Mouse (Mus musculus) forebrain, embryonic 11.5 days (tissue): ENCODE data around the gene Tenm2. TPM values are rescaled to one million over a fixed set of nuclear protein-coding genes. Genes with fewer than 3 reads are reported as not detected.
A peak's percentile ranks its signal among the peaks of the same experiment; 100 is the strongest.

ENCODE experiments used
- ATAC-seq: fragments of 200-750 bp; cut with Nextera tagmentation; replicated peaks from 2 replicates; pipeline ENCODE4 v1.8.0; 2017; ENCODE audit warnings: moderate TSS enrichment; ENCODE audit not compliant: low FRiP score
- DNase-seq: peaks from one replicate; pipeline ENCODE4 v3.0.0-alpha.2; 2017; ENCODE audit warnings: low spot score
- H3K27ac ChIP-seq: fragments of 300-500 bp; sonication (generic); 2 replicates; pipeline ENCODE4 v1.5.1; 2014; ENCODE audit warnings: low read depth, low read length
- H3K27me3 ChIP-seq: fragments of 300-500 bp; sonication (generic); 2 replicates; pipeline ENCODE4 v1.6.1; 2014; ENCODE audit warnings: mild to moderate bottlenecking, low read length, mixed read lengths; ENCODE audit not compliant: control insufficient read depth, insufficient read depth
- H3K36me3 ChIP-seq: fragments of 300-500 bp; sonication (generic); 2 replicates; pipeline ENCODE4 v1.6.1; 2014; ENCODE audit warnings: mild to moderate bottlenecking, low read length, moderate library complexity, mixed read lengths; ENCODE audit not compliant: control insufficient read depth, insufficient read depth
- H3K4me1 ChIP-seq: fragments of 300-500 bp; sonication (generic); replicated peaks from 2 replicates; pipeline ENCODE4 v1.6.1; 2014; ENCODE audit warnings: low read length, mixed read lengths; ENCODE audit not compliant: control insufficient read depth, insufficient read depth
- H3K4me2 ChIP-seq: fragments of 300-500 bp; sonication (generic); 2 replicates; pipeline ENCODE4 v1.6.1; 2014; ENCODE audit warnings: low read depth, mild to moderate bottlenecking, low read length, moderate library complexity, mixed read lengths; ENCODE audit not compliant: severe bottlenecking
- H3K4me3 ChIP-seq: fragments of 300-500 bp; sonication (generic); 2 replicates; pipeline ENCODE4 v1.5.1; 2014; ENCODE audit warnings: low read depth, low read length
- H3K9ac ChIP-seq: fragments of 300-500 bp; sonication (generic); 2 replicates; pipeline ENCODE4 v1.6.1; 2014; ENCODE audit warnings: low read length
- H3K9me3 ChIP-seq: fragments of 300-500 bp; sonication (generic); 2 replicates; pipeline ENCODE4 v1.6.1; 2016; ENCODE audit warnings: low read length, mixed read lengths; ENCODE audit not compliant: control insufficient read depth
- WGBS: fragments of 180-500 bp; shearing (Covaris S2); extraction: QIAGEN DNeasy Blood & Tissue Kit; methylation state at CpG from one replicate; pipeline ENCODE4 v1.1.7; 2014; 5-methylcytosine and 5-hydroxymethylcytosine counted together
- polyA plus RNA-seq: library from polyadenylated mRNA; unstranded; fragments of >200 nt; fragmentation: Nextera tagmentation; extraction: Ambion mirVana; gene quantifications from 2 replicates; pipeline ENCODE4 v1.2.1, GENCODE M21; 2014

Gene Tenm2
- polyA plus RNA-seq, 1 experiment from 2014 or later, result 3.8 TPM

DNA sequence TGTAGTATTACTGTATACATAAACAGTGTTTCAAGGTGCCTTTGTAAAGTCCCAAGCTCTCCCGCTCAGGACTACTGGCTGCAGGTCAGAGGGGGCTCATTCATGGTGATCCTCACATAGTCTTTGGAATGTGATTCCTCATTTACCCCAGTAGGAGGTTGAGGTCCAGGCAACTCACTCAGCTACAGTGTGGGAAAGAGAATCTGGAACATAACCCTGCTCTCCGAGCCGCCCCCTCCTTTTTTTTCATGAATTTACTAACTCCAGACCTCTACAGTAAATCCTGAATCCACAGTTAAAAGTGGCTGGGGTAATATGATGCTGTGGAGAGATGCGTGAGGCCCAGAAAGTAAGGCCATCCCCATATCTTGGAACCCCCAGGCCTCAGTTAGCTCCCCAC, 1066.0 kb downstream of the Tenm2 start:
- WGBS, result 76% methylated on average over 4 of the region's 4 CpGs
- no peak overlapping the region for H3K27ac ChIP-seq
- H3K36me3 ChIP-seq, result no peaks in the 10 kb centered on the region
- no peak overlapping the region for H3K4me2 ChIP-seq
- H3K27me3 ChIP-seq, result no peaks in the 10 kb centered on the region
- no peaks in the 10 kb centered on the region for H3K9me3 ChIP-seq
- H3K4me3 ChIP-seq, result no peak overlapping the region
- no peak for DNase-seq
- H3K4me1 ChIP-seq, result no peaks in the 10 kb centered on the region
- ATAC-seq, result no peak
- no peak overlapping the region for H3K9ac ChIP-seq

DNA sequence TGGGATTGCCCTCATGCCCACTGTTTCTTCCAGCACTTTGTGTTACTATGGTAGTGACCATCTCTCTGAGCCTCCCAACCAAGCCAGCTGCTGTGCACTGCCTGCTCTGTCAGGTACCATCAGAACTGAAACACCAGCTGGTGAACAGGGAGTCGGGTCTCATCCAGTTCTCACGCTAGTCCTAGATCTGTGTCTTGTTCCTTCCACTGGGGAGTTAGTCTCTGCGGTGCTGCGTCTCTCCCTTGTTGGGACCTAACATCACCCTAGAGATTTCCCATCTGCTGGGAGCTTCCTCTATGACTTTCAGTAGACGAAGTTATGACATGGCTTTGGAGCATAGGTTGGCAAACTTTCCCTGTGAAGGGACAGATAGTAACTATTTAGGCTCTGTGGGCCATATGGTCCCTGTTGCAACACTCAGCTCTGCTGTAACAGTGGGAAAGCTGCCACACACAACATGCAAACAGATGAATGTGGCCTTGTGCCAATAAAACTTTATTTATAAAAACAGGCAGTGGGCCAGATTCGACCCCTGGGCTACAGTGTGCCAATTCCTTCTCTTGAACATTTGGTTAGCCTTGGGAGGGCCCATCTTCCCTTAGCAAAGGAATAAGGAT, 1066.7 kb downstream of the Tenm2 start:
- H3K4me3 ChIP-seq, result no peak overlapping the region
- ATAC-seq (no peak), DNase-seq (no peak)
- 91% methylated on average over 6 of the region's 6 CpGs for WGBS
- H3K36me3 ChIP-seq, result no peaks in the 10 kb centered on the region
- H3K9me3 ChIP-seq, result no peaks in the 10 kb centered on the region
- no peak overlapping the region for H3K4me2 ChIP-seq
- no peak overlapping the region for H3K9ac ChIP-seq
- no peak overlapping the region for H3K27ac ChIP-seq
- no peaks in the 10 kb centered on the region for H3K4me1 ChIP-seq
- no peaks in the 10 kb centered on the region for H3K27me3 ChIP-seq

DNA sequence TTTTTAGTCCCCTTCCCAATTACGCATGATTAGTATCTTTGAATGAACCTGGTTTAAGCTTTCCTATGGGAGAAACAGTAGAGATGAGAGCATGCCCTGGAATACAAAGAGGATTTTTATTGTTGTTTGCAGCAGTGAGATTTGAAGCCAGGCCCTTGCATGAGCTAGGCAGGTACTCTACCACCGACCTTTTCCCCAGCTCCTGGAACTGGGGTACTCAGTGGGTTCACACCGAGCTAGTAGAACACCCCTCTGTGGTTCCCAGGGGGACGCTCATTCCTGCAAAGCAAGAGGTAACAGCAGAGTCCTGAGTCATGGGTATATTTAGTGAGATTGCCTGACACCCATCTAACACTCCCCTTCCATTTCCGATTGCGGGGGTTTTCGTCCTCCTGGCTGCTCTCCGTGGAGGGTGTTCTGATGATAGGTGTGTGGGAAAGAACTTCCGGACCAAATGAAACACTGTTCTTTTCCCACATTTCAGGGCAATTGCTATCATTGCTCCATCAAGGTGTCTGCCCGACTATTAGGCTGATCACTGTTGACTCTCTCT, 1067.9 kb downstream of the Tenm2 start:
- WGBS, result 89% methylated on average over 10 of the region's 10 CpGs
- Histone ChIP-seq H3K4me2 (no peak overlapping the region), H3K27me3 (no peaks in the 10 kb centered on the region), H3K4me1 (no peaks in the 10 kb centered on the region), H3K9ac (no peak overlapping the region), H3K9me3 (no peaks in the 10 kb centered on the region), H3K36me3 (no peaks in the 10 kb centered on the region), H3K4me3 (no peak overlapping the region), H3K27ac (no peak overlapping the region)
- ATAC-seq, result no peak
- DNase-seq, result no peak

DNA sequence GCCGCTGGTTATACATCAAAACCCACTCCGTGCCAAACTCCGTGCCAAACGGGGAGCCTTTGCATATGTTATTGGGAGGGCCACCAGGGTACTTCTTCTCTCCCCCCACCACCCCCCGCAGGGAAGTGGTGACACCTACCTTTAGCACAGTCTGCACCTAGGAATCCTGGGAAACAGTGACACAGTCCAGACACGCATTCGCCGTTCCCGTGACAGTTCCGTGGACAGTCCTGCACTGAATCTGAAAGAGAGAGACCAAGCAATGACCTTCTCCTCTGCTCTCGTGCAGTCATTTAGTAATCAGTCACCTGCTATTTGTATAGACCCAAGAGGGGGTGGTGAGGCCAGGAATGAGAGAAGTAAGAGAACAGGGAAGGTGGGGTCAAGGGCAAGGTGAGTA, 1072.2 kb downstream of the Tenm2 start:
- 93% methylated on average over 11 of the region's 11 CpGs for WGBS
- DNase-seq, result no peak
- Histone ChIP-seq H3K9me3 (no peaks in the 10 kb centered on the region), H3K4me3 (no peak overlapping the region), H3K4me1 (no peaks in the 10 kb centered on the region), H3K9ac (no peak overlapping the region), H3K36me3 (no peaks in the 10 kb centered on the region), H3K4me2 (no peak overlapping the region), H3K27ac (no peak overlapping the region), H3K27me3 (no peaks in the 10 kb centered on the region)
- ATAC-seq, result no peak; the same call in 1 of the 2 replicates

DNA sequence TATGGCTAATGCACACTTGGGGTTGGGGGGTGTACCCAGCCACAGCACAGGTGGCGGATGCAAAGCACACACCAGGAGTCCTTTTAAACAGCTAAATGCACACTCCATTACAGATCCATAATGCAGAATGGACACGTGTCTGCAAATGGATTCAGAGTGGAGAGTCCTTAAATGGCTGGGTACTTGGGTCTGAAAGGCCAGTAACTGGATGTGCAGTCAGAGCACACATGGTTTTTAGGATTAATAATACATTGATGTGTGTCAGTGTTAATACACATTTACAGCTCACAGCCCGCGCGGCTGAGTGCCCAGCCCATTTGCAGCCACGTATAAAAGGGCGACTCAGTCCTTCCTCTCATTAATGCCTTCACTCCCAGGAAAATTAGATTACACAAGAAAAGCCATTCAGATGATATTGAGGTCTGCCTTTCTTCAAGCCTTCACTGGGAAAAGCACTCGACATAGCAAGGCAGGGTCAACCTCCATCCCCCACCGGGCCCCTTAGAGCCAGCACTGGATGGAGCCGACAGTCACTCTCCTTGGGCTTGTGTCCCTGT, 1073.9 kb downstream of the Tenm2 start:
- no peaks in the 10 kb centered on the region for H3K9me3 ChIP-seq
- no peaks in the 10 kb centered on the region for H3K27me3 ChIP-seq
- H3K27ac ChIP-seq, result no peak overlapping the region
- DNase-seq (no peak), ATAC-seq (peak; percentile 71)
- H3K4me1 ChIP-seq, result no peaks in the 10 kb centered on the region
- H3K4me2 ChIP-seq, result no peak overlapping the region
- H3K4me3 ChIP-seq, result no peak overlapping the region
- H3K9ac ChIP-seq, result no peak overlapping the region
- no peaks in the 10 kb centered on the region for H3K36me3 ChIP-seq
- 42% methylated on average over 10 of the region's 10 CpGs for WGBS

DNA sequence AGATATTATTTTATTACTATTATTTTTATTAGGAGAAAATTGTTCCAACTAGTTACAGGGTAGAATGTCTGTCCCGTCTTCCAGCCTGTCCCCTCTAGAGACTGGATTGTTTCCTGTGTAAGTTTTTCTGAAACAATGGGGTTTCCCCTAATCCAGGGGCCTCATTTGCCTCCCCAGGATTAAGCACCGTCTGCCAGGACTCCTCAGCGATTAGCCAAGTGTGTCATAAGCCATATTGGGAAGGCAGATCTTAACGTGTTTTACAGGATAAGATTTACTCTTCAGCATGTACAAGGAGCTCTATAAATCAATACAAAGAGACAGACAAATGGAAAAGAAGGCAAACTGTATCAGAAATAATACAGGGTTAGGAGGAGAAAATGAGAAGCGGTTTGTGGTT, 1082.3 kb downstream of the Tenm2 start:
- WGBS, result 37% methylated on average over 5 of the region's 5 CpGs
- H3K9me3 ChIP-seq, result no peaks in the 10 kb centered on the region
- no peak overlapping the region for H3K4me2 ChIP-seq
- no peaks in the 10 kb centered on the region for H3K27me3 ChIP-seq
- no peak overlapping the region for H3K27ac ChIP-seq
- no peaks in the 10 kb centered on the region for H3K36me3 ChIP-seq
- no peak for ATAC-seq
- DNase-seq, result no peak
- H3K9ac ChIP-seq, result no peak overlapping the region
- H3K4me3 ChIP-seq, result no peak overlapping the region
- peaks cover 9% of the 10 kb centered on the region; the same call in 1 of the 2 replicates for H3K4me1 ChIP-seq

DNA sequence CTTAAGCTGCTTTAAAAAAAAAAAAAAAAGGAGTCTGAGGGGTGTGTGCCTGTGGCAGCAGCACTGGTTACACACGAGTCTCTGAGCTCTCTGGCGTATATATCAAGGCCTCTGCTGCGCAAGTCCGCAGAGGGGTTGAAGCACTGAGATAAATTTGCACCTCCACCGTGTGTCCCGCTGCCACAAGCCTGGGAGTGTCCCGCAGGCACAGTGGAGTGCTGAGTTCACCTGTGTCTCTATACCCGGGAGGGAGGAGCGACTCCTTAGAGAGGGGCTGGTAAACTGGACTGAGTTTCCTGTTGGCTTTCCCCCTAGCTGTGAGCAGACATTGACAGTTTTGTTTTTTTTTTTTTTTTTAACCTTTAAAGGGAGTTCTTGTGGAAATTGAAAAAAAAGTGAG, 1082.8 kb downstream of the Tenm2 start:
- 9% methylated on average over 9 of the region's 9 CpGs for WGBS
- DNase-seq, result no peak
- Histone ChIP-seq H3K27me3 (no peaks in the 10 kb centered on the region), H3K9me3 (no peaks in the 10 kb centered on the region), H3K4me1 (peaks cover 9% of the 10 kb centered on the region; the same call in 1 of the 2 replicates), H3K27ac (no peak overlapping the region), H3K4me3 (no peak overlapping the region), H3K4me2 (peak overlapping the region; percentile 33; the same call in 1 of the 2 replicates), H3K36me3 (no peaks in the 10 kb centered on the region), H3K9ac (no peak overlapping the region)
- ATAC-seq, result peak; percentile 49; the same call in 1 of the 2 replicates

DNA sequence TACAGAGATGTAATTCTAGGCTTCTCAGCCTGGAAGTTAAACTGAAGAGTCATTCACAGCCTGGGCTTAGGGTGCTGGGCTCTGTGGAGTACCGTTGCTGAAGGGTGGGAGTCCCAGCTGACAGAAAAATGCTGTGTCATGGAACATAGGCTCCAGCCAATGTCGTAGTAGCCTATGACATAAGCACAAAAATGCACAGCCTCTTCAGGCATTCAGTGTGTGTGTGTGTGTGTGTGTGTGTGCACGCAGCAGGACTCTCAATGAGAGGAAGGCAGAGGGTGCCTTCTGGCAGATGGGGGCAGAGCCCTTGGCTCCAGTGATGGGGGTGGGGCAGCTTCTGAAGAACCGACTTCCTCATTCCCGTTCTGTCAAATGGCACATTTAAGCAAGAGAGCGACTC, 1083.5 kb downstream of the Tenm2 start:
- WGBS, result 16% methylated on average over 6 of the region's 6 CpGs
- ATAC-seq, result peak; percentile 79
- H3K4me3 ChIP-seq, result no peak overlapping the region

DNA sequence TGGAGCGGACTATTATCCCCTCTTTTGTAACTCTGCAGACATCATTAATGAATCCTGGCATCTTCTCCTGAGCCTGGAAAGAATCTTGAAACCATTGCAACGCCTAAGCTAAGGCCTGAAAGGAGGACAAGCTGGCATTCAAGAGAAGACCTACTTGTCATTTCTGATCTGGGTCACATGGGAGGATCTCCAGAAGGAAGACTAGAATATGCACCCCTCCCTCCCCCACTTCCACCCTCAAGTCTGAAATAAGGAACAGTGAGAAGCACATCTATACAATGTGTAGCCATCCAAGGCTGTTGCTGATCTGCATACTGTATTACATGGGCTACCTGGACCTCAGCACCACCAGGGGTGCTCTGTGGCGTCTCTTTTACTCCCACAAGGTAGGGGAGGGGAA, 1086.7 kb downstream of the Tenm2 start:
- Histone ChIP-seq H3K4me1 (peaks cover 9% of the 10 kb centered on the region; the same call in 1 of the 2 replicates), H3K4me3 (no peak overlapping the region), H3K27ac (no peak overlapping the region), H3K4me2 (no peak overlapping the region), H3K9ac (no peak overlapping the region), H3K36me3 (no peaks in the 10 kb centered on the region), H3K27me3 (no peaks in the 10 kb centered on the region), H3K9me3 (no peaks in the 10 kb centered on the region)
- DNase-seq, result no peak
- ATAC-seq, result no peak
- 77% methylated on average over 3 of the region's 3 CpGs for WGBS

More for the DNA sequence above, 1083.5 kb downstream of the Tenm2 start:
- no peak overlapping the region for H3K9ac ChIP-seq
- H3K4me2 ChIP-seq, result peak overlapping the region; percentile 15; the same call in 1 of the 2 replicates
- H3K27me3 ChIP-seq, result no peaks in the 10 kb centered on the region
- no peak overlapping the region for H3K27ac ChIP-seq
- H3K4me1 ChIP-seq, result peaks cover 9% of the 10 kb centered on the region; the same call in 1 of the 2 replicates
- H3K36me3 ChIP-seq, result no peaks in the 10 kb centered on the region
- H3K9me3 ChIP-seq, result no peaks in the 10 kb centered on the region
- DNase-seq, result peak; percentile 66
